Mouse (Mus musculus): Measurements from ENCODE around the gene S100a11.

S100a11 gene

DNA sequence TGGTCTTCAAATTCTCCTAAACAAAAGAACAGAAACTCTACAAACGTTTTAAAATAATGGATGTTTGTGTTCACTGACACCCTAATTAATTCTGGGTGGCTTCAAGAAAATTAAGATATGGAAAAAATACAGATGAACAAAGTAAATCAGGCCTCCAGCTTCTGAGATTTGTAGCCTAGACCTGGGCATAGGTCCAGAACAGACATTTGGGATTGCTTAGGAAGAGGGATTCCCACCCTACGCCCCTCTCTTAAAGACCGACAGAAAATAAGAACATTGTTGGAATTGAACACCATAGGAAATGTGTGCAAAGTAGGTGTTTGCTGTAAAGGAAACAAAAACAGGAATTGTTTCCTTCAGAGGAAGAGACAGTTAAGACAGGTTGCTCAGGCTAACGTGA lies 37.2 kb downstream of the S100a11 start:
- no peak for DNase-seq (ENCODE audit: low read depth, low spot score)

DNA sequence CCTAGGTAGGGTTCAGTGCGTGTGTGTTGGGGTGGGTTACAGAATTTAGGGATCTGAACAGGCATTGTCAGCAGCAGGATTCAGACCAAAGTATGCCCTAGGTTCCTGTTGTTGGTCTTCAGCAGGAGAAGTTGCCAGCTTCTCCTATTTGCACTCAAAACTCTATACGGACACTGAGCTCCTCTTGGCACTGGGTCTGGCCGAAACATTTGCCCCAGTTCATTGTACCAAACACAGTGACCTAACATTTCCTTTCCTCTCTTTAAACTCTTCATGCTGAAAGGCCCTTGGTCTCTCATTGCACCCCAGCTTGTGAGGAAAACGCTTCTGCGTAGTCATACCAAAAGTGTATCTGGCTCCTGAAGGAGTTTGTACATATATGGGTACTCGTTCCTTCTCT lies 39.7 kb downstream of the S100a11 start:
- no peak for DNase-seq (ENCODE audit: low read depth, low spot score)

DNA sequence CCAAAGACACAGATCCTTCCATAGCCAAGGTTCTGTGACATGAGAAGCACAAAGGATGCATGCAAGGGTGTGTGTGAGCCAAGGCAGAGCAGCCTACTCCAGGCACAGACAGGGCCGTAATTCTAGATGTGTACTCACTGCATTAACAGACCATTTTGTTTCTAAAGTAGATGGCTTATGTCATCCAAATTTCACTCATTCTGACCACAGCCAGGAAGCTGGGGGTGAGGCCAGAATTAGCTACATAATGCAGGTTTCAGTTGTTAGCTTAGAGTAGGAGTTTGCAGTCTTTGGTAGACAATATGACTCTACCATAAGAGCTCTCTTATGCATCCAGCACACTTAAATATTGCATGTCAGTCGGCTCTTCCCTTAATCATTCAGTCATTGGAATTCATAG lies 42.1 kb downstream of the S100a11 start:
- no peak for DNase-seq (ENCODE audit: low read depth, low spot score)

DNA sequence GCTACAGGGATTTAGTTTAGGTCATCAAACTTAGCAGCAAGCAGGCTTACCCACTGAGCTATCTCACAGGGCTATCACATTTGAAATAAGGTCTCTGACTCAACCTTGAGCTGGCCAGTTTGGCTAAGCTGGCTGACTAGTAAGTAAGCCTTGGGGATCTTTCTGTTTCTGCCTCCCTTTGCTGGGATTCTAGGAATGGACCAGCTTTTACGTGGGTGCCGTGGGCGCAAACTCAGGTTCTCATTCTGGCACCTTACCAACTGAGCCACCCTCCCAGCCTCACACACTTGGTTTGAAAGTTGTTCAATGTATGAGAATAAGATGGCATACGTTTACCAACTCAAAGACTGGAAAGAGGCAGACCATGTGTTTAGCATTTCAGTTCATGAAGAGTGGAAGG lies 42.9 kb downstream of the S100a11 start:
- no peak for DNase-seq (ENCODE audit: low read depth, low spot score)

DNA sequence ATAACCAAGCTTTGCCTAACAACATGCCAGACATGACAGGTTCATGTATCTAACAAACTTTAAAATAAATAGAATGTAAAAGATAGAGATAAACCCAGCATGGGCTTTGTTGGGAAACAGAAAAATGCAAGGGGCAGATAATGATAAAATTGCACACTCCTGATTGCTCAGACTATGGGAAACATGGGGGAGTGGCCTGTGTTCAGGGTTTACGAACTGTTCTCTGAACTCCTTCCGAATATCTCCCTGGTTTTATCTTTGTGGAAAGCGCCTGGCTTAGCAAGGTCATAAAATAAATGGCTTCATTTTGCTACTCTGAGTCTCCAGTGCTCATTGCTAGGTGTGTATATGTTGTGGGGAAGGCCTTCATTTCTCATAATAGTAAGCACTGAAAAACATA lies 46.6 kb downstream of the S100a11 start:
- no peak for DNase-seq (ENCODE audit: low read depth, low spot score)

DNA sequence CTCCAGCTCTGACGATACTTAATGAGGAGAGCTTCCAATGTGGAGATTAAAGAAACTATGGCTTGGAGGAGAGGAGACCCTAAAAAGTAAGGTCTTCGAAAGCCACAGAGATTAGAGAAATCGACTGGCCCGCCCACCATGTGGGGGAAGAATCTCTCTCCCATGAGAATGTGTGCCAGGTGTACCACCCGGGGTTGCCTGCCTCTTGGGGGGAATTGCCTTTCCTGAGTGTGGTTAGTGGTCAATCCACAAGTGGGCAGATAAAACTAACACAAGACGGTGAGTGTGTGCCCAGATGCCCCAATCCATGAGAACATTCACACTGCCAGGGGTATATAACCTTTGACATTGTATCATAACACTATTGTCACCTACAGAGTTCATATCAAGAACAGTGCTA lies 47.4 kb downstream of the S100a11 start:
- no peak for DNase-seq (ENCODE audit: low read depth, low spot score)

DNA sequence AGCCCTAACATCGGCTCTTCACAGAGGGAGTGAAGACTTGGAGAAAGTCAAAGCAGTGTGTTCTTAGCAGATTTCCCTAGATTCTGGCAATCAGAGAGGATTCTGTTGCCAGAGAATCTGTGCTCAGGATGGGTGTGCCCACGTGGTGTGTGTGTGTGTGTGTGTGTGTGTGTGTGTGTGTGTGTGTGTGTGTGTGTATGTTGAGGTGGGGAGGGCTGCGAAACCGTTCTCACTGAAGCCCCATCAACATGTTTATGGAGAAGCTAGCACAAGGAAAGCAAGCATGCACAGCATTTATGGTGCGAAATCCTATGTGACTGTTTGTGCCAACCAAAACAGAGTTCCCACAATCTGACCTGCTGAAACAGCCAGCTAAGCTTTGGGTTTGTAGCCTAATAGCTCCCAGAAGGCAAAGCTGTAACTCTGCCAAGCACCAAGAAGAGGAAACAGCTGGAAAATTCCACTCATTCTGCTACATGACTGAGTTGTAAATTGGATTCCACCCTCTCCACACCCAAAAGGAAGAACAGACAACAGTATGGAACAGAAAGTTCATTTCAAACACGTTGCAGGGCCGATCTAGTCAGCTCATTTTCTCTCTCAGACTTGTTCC lies 48.2 kb downstream of the S100a11 start:
- DNase-seq (ENCODE audit: low read depth, low spot score), result no peak

DNA sequence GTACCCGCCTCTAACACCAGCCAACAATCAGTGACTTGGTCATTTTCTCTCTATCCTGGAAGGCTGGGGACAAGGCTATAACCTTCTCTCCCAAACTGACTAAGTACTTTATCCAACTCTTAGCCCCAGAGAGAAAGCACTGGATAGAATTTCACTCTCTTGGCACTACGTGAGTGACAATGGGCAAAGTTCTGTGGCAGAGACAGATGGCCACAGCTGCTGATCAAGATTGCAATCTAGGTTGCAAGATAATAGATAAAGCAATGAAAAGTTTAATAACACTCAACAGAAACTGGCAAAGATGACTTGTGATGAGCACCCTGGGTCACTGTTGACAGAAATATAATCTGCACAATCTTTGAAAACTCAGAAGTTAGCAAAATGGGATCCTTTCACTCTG lies 48.8 kb downstream of the S100a11 start:
- DNase-seq (ENCODE audit: low read depth, low spot score), result no peak

DNA sequence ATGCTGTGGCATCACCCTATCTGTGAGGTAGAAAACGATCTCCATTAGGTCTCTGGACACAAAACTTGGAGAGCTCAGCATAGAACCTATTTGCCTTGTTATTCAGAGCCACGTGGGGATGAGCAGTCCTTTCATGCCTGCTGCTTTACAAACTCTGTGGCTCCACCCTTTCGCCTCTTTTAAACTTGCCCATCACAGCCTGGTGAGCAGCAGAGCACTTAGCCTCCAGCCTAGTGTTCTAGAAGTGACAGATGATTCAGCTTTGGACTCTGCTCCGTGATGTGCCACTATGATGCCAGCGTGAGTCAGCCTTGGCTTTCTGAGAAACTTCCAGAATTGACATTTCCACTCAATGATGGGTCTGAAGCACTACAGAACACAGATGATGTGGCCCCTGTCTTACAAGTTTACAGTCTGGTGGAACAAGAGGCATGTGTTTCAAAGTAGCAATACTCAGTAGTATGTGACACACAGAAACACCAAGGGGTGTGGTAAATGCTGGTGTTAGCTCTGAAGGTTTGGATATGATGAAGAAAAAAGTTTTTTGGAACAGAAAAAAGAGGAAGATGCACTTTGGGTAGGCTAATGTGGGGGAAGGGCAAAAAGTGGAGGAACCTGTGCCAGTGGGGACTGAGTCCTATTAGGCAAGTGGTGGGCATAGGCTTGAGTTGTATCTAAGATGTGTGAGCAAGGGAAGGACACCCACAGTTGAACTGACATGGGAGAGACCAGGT lies 51.9 kb downstream of the S100a11 start:
- no peak for DNase-seq (ENCODE audit: low read depth, low spot score)

All from brain, embryonic 18.5 days (tissue).